Mouse (Mus musculus): ENCODE measurements around the gene Pcdh19.
A peak's percentile ranks its signal among the peaks of the same experiment; 100 is the strongest.

DNA sequence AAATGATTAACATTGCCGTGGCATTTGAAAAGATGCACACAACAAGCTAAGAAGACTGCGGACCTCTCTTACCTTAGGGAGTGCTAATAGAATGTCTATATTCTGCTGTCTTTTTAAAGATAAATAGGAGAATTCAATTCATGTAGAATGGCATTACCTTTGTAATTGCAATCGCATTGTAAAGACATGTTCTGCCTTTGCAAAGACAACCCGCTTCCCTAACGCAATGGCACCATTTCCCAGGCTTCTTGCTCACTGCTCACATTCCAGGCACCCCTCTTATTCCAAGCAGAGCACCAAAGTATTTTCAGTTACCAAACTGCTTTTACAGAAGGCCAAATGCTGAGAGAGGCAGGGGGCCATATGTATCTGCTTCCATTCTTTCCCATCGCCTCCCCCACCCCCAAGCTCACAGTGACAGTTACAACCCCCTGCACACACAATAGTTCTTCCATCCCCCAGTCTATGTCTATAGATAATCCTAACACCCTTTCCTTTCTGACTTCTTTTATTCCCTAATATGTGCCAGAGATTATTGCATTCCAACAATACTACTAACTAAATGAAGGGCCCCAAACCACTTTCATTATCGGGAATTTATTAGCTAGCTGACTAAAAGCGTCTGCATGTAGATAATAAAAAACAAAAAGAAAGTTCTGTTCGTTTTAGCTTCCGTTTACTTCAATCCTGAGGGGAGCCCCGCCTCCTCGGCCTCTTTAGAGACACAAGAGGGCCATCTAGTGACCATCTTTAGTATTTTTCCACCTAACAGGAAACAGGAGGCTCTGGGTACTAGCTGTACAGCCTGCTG, 3.0 kb upstream of the Pcdh19 start:
- TF ChIP-seq EP300 (optimal IDR thresholded peaks at IDR 0.05) (no peak), CTCF (IDR thresholded peaks at IDR 0.05; ENCODE audit: low read depth) (peak; percentile 72)

Data from stomach, postnatal 0 days (tissue).